Mouse (Mus musculus) CH12.LX (cell line): ENCODE results near the gene Srrm3. TPM values are rescaled to one million over a fixed set of nuclear protein-coding genes. Genes with fewer than 3 reads are reported as not detected.
A peak's percentile ranks its signal among the peaks of the same experiment; 100 is the strongest.

Experiments used
- DNase-seq: peaks from one replicate; pipeline ENCODE4 v3.0.0-alpha.2; 2013; ENCODE audit errors: extremely low read depth
- H3K27ac ChIP-seq: 2 replicates; pipeline ENCODE4 v1.5.1; 2012; ENCODE audit warnings: low read depth, mild to moderate bottlenecking, control low read depth, moderate library complexity; ENCODE audit not compliant: insufficient read depth
- H3K27me3 ChIP-seq: replicated peaks from 2 replicates; pipeline ENCODE3; 2012; ENCODE audit warnings: inconsistent platforms
- H3K36me3 ChIP-seq, 2 experiments: replicated peaks in 1 of 2; 2 replicates each; pipeline versions ENCODE3 to v1.6.1; 2012; ENCODE audit warnings: inconsistent platforms in 1 of 2, low read length in 1 of 2, mild to moderate bottlenecking in 1 of 2, mixed read lengths in 1 of 2, moderate library complexity in 1 of 2; ENCODE audit not compliant: control insufficient read depth in 1 of 2, insufficient read depth in 1 of 2
- H3K4me1 ChIP-seq, 2 experiments: 2 replicates each; pipeline ENCODE4 v1.6.1; 2012; ENCODE audit warnings: inconsistent platforms in 1 of 2, moderate library complexity in 1 of 2; ENCODE audit not compliant: insufficient read depth in 2 of 2, control insufficient read depth in 1 of 2
- H3K4me2 ChIP-seq: 2 replicates; pipeline ENCODE4 v1.6.1; 2012; ENCODE audit warnings: low read depth, mild to moderate bottlenecking, control low read depth; ENCODE audit not compliant: poor library complexity, insufficient read depth, severe bottlenecking
- H3K4me3 ChIP-seq, 3 experiments: fragments of 150-350 bp in 1 of 3; sonication (generic) in 1 of 3; replicated peaks in 1 of 3; 2 replicates each; pipeline versions ENCODE3 to v1.5.1; 2011 to 2012; ENCODE audit warnings: low read depth in 2 of 3, low read length in 2 of 3, mild to moderate bottlenecking in 2 of 3, moderate library complexity in 2 of 3, control low read depth in 1 of 3, improper control_type of control experiment in 1 of 3, inconsistent platforms in 1 of 3, mixed read lengths in 1 of 3; ENCODE audit not compliant: poor library complexity in 1 of 3
- H3K79me2 ChIP-seq: replicated peaks from 2 replicates; pipeline ENCODE4 v1.6.1; 2012; ENCODE audit warnings: mild to moderate bottlenecking, moderate library complexity; ENCODE audit not compliant: control insufficient read depth, poor library complexity, insufficient read depth, severe bottlenecking; ENCODE audit errors: extremely low read depth
- H3K9ac ChIP-seq: 2 replicates; pipeline ENCODE4 v1.6.1; 2012; ENCODE audit warnings: low read depth, mild to moderate bottlenecking, control low read depth, moderate library complexity; ENCODE audit not compliant: insufficient read depth
- H3K9me3 ChIP-seq: replicated peaks from 2 replicates; pipeline ENCODE3; 2012; ENCODE audit warnings: low read length, inconsistent platforms, mixed read lengths
- CHD1 ChIP-seq: IDR thresholded peaks from 2 replicates; pipeline ENCODE4 v1.6.1; 2012; ENCODE audit warnings: low read depth, low read length, improper control_type of control experiment, inconsistent platforms
- CTCF ChIP-seq, 2 experiments: IDR thresholded peaks in 1 of 2; conservative IDR thresholded peaks in 1 of 2; 2 replicates each; pipeline ENCODE4 v1.5.1; 2011 to 2012; ENCODE audit warnings: low read depth in 2 of 2, low read length in 2 of 2, improper control_type of control experiment in 1 of 2, inconsistent platforms in 1 of 2, mild to moderate bottlenecking in 1 of 2, moderate library complexity in 1 of 2
- GABPA ChIP-seq: IDR thresholded peaks from 2 replicates; pipeline ENCODE4 v1.6.1; 2012; ENCODE audit warnings: low read depth, low read length, improper control_type of control experiment, inconsistent platforms; ENCODE audit not compliant: insufficient replicate concordance
- MAFK ChIP-seq: IDR thresholded peaks from 2 replicates; pipeline ENCODE4 v1.6.1; 2011; ENCODE audit warnings: low read length, improper control_type of control experiment; ENCODE audit not compliant: insufficient replicate concordance
- NRF1 ChIP-seq: IDR thresholded peaks from 2 replicates; pipeline ENCODE4 v1.6.1; 2014; ENCODE audit warnings: low read depth, mild to moderate bottlenecking, inconsistent platforms, low read length, improper control_type of control experiment, moderate library complexity
- POLR2A ChIP-seq: IDR thresholded peaks from 2 replicates; pipeline ENCODE4 v1.6.1; 2011; ENCODE audit warnings: low read depth, mild to moderate bottlenecking, improper control_type of control experiment, low read length
- POLR2AphosphoS2 ChIP-seq: IDR thresholded peaks from 2 replicates; pipeline ENCODE4 v1.6.1; 2011; ENCODE audit warnings: low read depth, low read length, improper control_type of control experiment
- RCOR1 ChIP-seq: conservative IDR thresholded peaks from 2 replicates; pipeline ENCODE4 v1.6.1; 2012; ENCODE audit warnings: low read depth, mild to moderate bottlenecking, inconsistent platforms, low read length, improper control_type of control experiment
- SIN3A ChIP-seq: IDR thresholded peaks from 2 replicates; pipeline ENCODE4 v1.6.1; 2012; ENCODE audit warnings: low read length, improper control_type of control experiment, inconsistent platforms
- SMC3 ChIP-seq: IDR thresholded peaks from 2 replicates; pipeline ENCODE4 v1.6.1; 2011; ENCODE audit warnings: low read depth, low read length, improper control_type of control experiment
- TCF12 ChIP-seq: IDR thresholded peaks from 2 replicates; pipeline ENCODE4 v1.6.1; 2014; ENCODE audit warnings: low read depth, mild to moderate bottlenecking, inconsistent platforms, low read length, improper control_type of control experiment
- UBTF ChIP-seq: IDR thresholded peaks from 2 replicates; pipeline ENCODE4 v1.6.1; 2012; ENCODE audit warnings: low read depth, mild to moderate bottlenecking, inconsistent platforms, low read length, improper control_type of control experiment, moderate library complexity
- ZKSCAN1 ChIP-seq: IDR thresholded peaks from 2 replicates; pipeline ENCODE4 v1.6.1; 2012; ENCODE audit warnings: low read depth, inconsistent platforms, low read length, improper control_type of control experiment, borderline replicate concordance
- ZMIZ1 ChIP-seq: IDR thresholded peaks from 2 replicates; pipeline ENCODE4 v1.6.1; 2012; ENCODE audit warnings: low read depth, mild to moderate bottlenecking, inconsistent platforms, low read length, improper control_type of control experiment
- ZNF384 ChIP-seq: IDR thresholded peaks from 2 replicates; pipeline ENCODE4 v1.6.1; 2012; ENCODE audit warnings: low read depth, low read length, improper control_type of control experiment, inconsistent platforms
- dilution Hi-C: fragments of 300-500 bp; cut with MboI; formaldehyde crosslinking; loops from 2 replicates; pipeline ENCODE4 v1.14.3; 2020; ENCODE audit warnings: low sequenced_read_pairs; ENCODE audit not compliant: extremely low pct_unique_long_range_greater_than_20kb, extremely low pct_ligation_motif_present
- in situ Hi-C: fragments of 300-500 bp; cut with MboI; formaldehyde crosslinking; loops from 3 replicates; pipeline ENCODE4 v1.14.3; 2019; ENCODE audit warnings: low sequenced_read_pairs, low pct_ligation_motif_present, low pct_unique_long_range_greater_than_20kb, mixed read lengths
- polyA plus RNA-seq: library from polyadenylated mRNA; unstranded; fragments of >175 nt; gene quantifications from 2 replicates; pipeline ENCODE4 v1.2.1, GENCODE M21; 2012; ENCODE audit warnings: low read depth; ENCODE audit not compliant: insufficient read length
- total RNA-seq, 2 experiments: library from RNA; depleted of rRNA; stranded (reverse); fragments of 300-350 nt in 1 of 2; fragments of >200 nt in 1 of 2; gene quantifications; 2 replicates each; pipeline ENCODE4 v1.2.3; 2012 to 2014

Gene Srrm3
- total and polyA plus RNA-seq, 3 experiments, result not detected

- peaks cover 96% of the 10 kb centered on the region for H3K79me2 ChIP-seq
- TF ChIP-seq ZNF384 (no peak), CTCF (conservative IDR thresholded peaks at IDR 0.05 in 1 of 2, IDR thresholded peaks at IDR 0.05 in 1 of 2; ENCODE audit: low read depth in 2 of 2, low read length in 2 of 2) (peak; percentile 44 to 47), SMC3 (no peak), TCF12 (no peak), POLR2AphosphoS2 (no peak), NRF1 (no peak)
- TF ChIP-seq, all 38 proteins: peak for 1
- no peak for DNase-seq
- no peak overlapping the region for H3K4me2 ChIP-seq
- H3K9me3 ChIP-seq, result no peaks in the 10 kb centered on the region
- in situ Hi-C loops, result no loop called here
- H3K4me1 ChIP-seq, result peaks cover 6 to 60% of the 10 kb centered on the region in 2 experiments; a peak in 3 of 4 replicates
- peaks cover 72 to 95% of the 10 kb centered on the region in 2 experiments for H3K36me3 ChIP-seq
- no peak overlapping the region for H3K27ac ChIP-seq
- dilution Hi-C loops, result no loop called here
- H3K4me3 ChIP-seq, result no peak overlapping the region
- no peak overlapping the region for H3K9ac ChIP-seq
- H3K27me3 ChIP-seq, result no peaks in the 10 kb centered on the region
Observed at GRCm38 (mm10) chr5:135917327-135918058, 110.8 kb downstream of the Srrm3 start.

- no peak for DNase-seq
- Histone ChIP-seq H3K79me2 (peaks cover 96% of the 10 kb centered on the region), H3K4me2 (no peak overlapping the region), H3K27me3 (no peaks in the 10 kb centered on the region), H3K36me3 (peaks cover 74 to 96% of the 10 kb centered on the region in 2 experiments), H3K4me3 (no peak overlapping the region), H3K9me3 (no peaks in the 10 kb centered on the region), H3K27ac (no peak overlapping the region), H3K4me1 (peaks cover 6 to 55% of the 10 kb centered on the region in 2 experiments; a peak in 3 of 4 replicates), H3K9ac (no peak overlapping the region)
- in situ Hi-C loops, result no loop called here
- TF ChIP-seq TCF12, result no peak
- no peak for TF ChIP-seq CHD1
- no peak for TF ChIP-seq SIN3A
- no peak for TF ChIP-seq ZMIZ1
- TF ChIP-seq ZKSCAN1, result no peak
- no peak for TF ChIP-seq GABPA
- no peak for TF ChIP-seq UBTF
- no peak for TF ChIP-seq POLR2A
- no peak for TF ChIP-seq NRF1
- no peak for TF ChIP-seq MAFK
- TF ChIP-seq RCOR1, result no peak
- dilution Hi-C loops, result no loop called here
Observed at GRCm38 (mm10) chr5:135918059-135918437, 111.4 kb downstream of the Srrm3 start.
